Mouse (Mus musculus): ENCODE results near the gene Clec12b. TPM values are rescaled to one million over a fixed set of nuclear protein-coding genes. Genes with fewer than 3 reads are reported as not detected.
"Not testable (repeated sequence)": the region's sequence is repeated elsewhere in the genome, so short reads cannot be mapped to it uniquely, and the experiment has no call there.

Clec12b gene
- polyA plus RNA-seq, 1 experiment from 2014 or later = 0.37 TPM

DNA sequence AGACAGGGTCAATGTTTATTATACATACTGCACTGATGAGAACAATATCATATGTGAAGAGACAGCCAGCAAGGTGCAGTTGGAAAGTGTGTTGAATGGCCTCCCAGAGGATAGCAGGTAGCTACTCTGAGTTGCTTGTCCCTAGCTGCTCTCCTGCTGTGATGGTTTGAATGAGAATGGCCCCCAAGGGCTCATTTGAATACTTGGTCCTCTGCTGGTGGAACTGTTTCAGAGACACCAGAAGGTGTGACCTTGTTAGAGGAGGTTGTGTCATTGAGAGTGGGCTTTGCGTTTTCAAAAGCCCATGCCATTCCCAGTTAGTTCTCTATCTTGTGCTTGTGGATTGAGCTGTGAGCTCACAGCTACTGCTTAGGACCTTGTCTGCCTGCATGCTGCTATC is 21.7 kb downstream of the Clec12b start:
- H3K27ac ChIP-seq = no peak overlapping the region
- no peak for ATAC-seq (replicated peaks)
- H3K27me3 ChIP-seq (replicated peaks) = no peaks in the 10 kb centered on the region
- no peak overlapping the region for H3K9ac ChIP-seq
- H3K9me3 ChIP-seq = no peaks in the 10 kb centered on the region
- H3K36me3 ChIP-seq (replicated peaks) = no peaks in the 10 kb centered on the region
- H3K4me3 ChIP-seq = no peak overlapping the region
- H3K4me1 ChIP-seq = no peaks in the 10 kb centered on the region
- 48% methylated on average over 1 of the region's 1 CpGs for WGBS
- H3K4me2 ChIP-seq = no peak overlapping the region

DNA sequence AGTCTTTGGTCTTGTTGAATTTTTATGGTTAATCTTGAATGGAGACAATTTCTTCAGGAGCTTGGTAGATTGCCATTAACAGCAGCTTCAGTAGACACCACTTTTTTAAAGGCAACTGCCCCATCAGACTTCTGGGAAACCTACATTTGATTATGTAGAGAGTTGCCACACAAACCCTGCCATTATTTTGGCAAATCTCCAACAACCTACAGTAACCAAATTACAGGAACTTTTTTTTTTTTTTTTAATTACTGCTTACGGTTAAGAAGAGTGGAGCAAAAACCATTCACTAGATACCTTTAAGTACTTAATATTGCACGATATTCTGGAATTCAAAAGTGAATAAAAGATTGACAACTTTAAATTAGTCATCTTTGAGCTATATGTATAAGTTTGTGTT is 26.2 kb downstream of the Clec12b start:
- WGBS = 91% methylated on average over 2 of the region's 2 CpGs
- no peak overlapping the region for H3K9ac ChIP-seq
- H3K4me2 ChIP-seq = no peak overlapping the region
- no peak overlapping the region for H3K27ac ChIP-seq
- H3K9me3 ChIP-seq = no peaks in the 10 kb centered on the region
- ATAC-seq (replicated peaks) = no peak
- H3K4me1 ChIP-seq = no peaks in the 10 kb centered on the region
- no peak overlapping the region for H3K4me3 ChIP-seq
- H3K27me3 ChIP-seq (replicated peaks) = no peaks in the 10 kb centered on the region
- no peaks in the 10 kb centered on the region for H3K36me3 ChIP-seq (replicated peaks)

DNA sequence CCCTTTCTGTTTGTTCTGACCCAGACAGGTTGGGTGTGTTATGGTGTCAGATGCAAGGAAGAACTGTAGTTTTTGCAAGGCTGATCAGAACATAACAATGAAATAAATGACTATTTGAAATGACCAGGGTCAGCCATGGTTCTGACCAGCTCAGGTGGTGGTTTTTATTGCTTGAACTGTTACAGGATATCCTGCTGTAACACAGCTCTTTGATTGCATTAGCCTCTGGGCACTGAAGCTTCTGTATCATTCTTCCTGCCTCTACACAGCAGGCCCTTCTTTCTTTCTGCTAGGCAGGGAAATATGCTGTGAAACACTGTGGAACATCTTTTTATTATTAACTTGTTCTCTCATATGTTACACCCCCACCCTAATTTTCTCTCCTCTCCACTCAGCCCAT is 29.2 kb downstream of the Clec12b start:
- H3K27me3 ChIP-seq (replicated peaks) = no peaks in the 10 kb centered on the region
- no peaks in the 10 kb centered on the region for H3K4me1 ChIP-seq
- H3K4me2 ChIP-seq = no peak overlapping the region
- ATAC-seq (replicated peaks) = no peak
- H3K4me3 ChIP-seq = no peak overlapping the region
- no peaks in the 10 kb centered on the region for H3K9me3 ChIP-seq
- no peaks in the 10 kb centered on the region for H3K36me3 ChIP-seq (replicated peaks)
- H3K9ac ChIP-seq = no peak overlapping the region
- H3K27ac ChIP-seq = no peak overlapping the region

- no peaks in the 10 kb centered on the region for H3K27me3 ChIP-seq (replicated peaks)
- H3K4me1 ChIP-seq = no peaks in the 10 kb centered on the region
- H3K9ac ChIP-seq = no peak overlapping the region
- H3K4me3 ChIP-seq = no peak overlapping the region
- no peak for ATAC-seq (replicated peaks)
- H3K36me3 ChIP-seq (replicated peaks) = no peaks in the 10 kb centered on the region
- 98% methylated on average over 2 of the region's 2 CpGs for WGBS
- H3K4me2 ChIP-seq = no peak overlapping the region
- H3K9me3 ChIP-seq = no peaks in the 10 kb centered on the region
- H3K27ac ChIP-seq = no peak overlapping the region
These were observed 29.9 kb downstream of the Clec12b start for GRCm38 (mm10) chr6:129355774-129356173.

GRCm38 (mm10) chr6:129351091-129351490 is 34.6 kb downstream of the Clec12b start:
- Histone ChIP-seq H3K9me3 (0 out of 2 replicates have a peak, but pooled peaks cover 3% of the 10 kb centered on the region), H3K27me3 (replicated peaks) (no peaks in the 10 kb centered on the region), H3K4me2 (no peak overlapping the region), H3K4me1 (no peaks in the 10 kb centered on the region), H3K27ac (no peak overlapping the region), H3K4me3 (no peak overlapping the region), H3K9ac (no peak overlapping the region), H3K36me3 (replicated peaks) (no peaks in the 10 kb centered on the region)
- no peak for ATAC-seq (replicated peaks)
- 95% methylated on average over 3 of the region's 3 CpGs for WGBS

DNA sequence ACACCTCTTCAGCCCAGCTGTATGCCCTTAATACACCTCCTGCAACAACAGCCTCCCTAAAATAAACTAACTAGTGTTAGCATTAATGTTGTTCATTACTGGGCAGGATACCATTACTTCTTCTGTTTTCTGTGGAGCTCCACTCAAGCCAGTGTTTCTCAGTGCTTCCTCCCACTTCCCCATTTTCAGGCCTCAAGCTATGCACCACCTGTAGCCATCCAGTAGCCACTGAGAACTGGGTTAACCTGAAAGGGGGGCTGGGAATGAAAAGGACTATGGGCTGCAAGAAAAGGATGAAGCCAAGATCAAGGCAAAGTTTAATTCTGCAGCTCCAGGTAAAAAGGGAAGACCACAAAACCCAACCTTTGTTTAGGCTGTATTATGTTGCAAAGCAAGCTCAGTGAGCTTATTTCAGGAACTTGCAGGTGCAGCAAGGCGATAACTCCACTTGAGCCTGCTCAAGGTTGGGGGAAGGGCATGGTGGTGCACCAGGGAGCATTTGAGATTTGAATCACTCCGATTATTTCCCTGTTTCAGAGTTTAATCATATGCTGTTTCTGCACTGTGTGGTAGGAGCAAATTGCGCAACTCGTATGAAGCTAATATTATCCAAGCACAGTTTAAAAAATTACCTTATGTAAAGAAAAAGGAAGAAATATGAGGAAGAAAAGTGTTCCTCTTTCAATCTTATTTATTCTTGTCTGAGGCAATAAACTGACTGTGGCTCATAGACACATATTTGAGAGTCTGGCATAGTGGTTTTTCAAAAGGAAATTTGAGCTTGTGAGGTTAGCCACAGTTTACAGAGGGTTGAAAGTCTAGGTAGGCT is 35.9 kb downstream of the Clec12b start:
- no peaks in the 10 kb centered on the region for H3K4me1 ChIP-seq
- H3K9ac ChIP-seq = no peak overlapping the region
- H3K4me3 ChIP-seq = no peak overlapping the region
- H3K27ac ChIP-seq = no peak overlapping the region
- 61% methylated on average over 4 of the region's 4 CpGs for WGBS
- H3K27me3 ChIP-seq (replicated peaks) = no peaks in the 10 kb centered on the region
- ATAC-seq (replicated peaks) = no peak
- H3K4me2 ChIP-seq = no peak overlapping the region
- H3K36me3 ChIP-seq (replicated peaks) = no peaks in the 10 kb centered on the region
- 0 out of 2 replicates have a peak, but pooled peaks cover 3% of the 10 kb centered on the region for H3K9me3 ChIP-seq

DNA sequence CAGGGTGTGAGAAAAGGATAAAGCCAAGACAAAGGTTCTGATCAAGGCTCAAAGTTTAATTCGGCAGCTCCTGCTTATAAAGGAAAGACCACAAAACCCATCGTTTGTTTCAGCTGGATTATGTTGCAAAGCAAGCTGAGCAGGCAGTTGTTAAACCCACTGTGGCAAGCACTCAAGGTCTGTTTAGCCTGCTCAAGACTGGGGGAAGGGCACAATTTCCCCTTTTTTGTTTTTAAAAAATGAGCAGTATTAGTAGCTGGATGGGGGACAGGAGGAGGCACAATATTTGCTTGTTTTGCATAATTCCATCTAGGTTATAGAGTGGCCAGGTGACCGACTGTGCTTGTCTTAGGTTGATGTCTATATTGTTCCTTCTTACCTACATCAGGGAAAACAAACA is 41.3 kb downstream of the Clec12b start:
- no peak overlapping the region for H3K4me3 ChIP-seq
- H3K36me3 ChIP-seq (replicated peaks) = no peaks in the 10 kb centered on the region
- ATAC-seq (replicated peaks) = no peak
- no peaks in the 10 kb centered on the region for H3K4me1 ChIP-seq
- 78% methylated on average over 3 of the region's 3 CpGs for WGBS
- H3K27ac ChIP-seq = no peak overlapping the region
- no peaks in the 10 kb centered on the region for H3K27me3 ChIP-seq (replicated peaks)
- H3K9ac ChIP-seq = no peak overlapping the region
- no peak overlapping the region for H3K4me2 ChIP-seq
- H3K9me3 ChIP-seq = 0 out of 2 replicates have a peak, but pooled peaks cover 3% of the 10 kb centered on the region

DNA sequence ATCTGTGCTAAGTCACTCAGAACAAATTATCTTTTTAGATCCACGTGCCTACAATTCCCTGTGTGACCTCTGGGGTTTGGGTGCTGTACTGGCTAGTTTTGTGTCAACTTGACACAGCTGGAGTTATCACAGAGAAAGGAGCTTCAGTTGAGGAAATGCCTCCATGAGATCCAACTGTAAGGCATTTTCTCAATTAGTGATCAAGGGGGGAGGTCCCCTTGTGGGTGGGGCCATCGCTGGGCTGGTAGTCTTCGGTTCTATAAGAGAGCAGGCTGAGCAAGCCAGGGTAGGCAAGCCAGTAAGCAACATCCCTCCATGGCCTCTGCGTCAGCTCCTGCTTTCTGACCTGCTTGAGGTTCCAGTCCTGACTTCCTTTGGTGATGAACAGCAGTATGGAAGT is 43.3 kb downstream of the Clec12b start, which contains the start of gene Clec12a:
Gene Clec12a, plus strand, starts transcription at position 301 of the 400 bp plus-strand sequence.
- ATAC-seq (replicated peaks); H3K4me3 ChIP-seq; H3K9me3 ChIP-seq; H3K27ac ChIP-seq; H3K27me3 ChIP-seq (replicated peaks); H3K4me1 ChIP-seq; H3K36me3 ChIP-seq (replicated peaks); H3K9ac ChIP-seq; H3K4me2 ChIP-seq: not testable (repeated sequence)
- WGBS = 82% methylated on average over 4 of the region's 4 CpGs

DNA sequence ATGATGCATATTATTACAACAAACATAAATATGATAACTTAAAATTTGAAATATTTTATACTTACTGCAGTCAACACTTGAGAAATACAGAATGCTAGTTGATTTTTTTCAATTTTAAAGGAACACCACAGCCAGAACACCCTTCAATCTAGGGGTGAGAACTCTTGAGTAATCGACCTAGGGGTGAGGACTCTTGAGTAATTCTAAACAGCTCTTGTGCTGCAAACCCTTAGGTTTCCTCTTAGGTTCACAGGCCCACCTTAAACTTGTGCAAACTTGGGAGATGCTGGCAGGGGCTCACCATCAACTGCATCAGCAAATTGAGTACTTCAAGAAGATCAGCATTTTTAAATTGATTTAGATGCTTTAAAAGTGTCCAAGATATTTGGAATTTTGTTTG is 47.9 kb downstream of the Clec12b start:
- Histone ChIP-seq H3K9me3 (no peaks in the 10 kb centered on the region), H3K36me3 (replicated peaks) (no peaks in the 10 kb centered on the region), H3K4me3 (no peak overlapping the region), H3K9ac (no peak overlapping the region), H3K4me2 (no peak overlapping the region), H3K27ac (no peak overlapping the region), H3K4me1 (peaks cover 2% of the 10 kb centered on the region; the same call in 1 of the 2 replicates), H3K27me3 (replicated peaks) (no peaks in the 10 kb centered on the region)
- no peak for ATAC-seq (replicated peaks)
- WGBS = 82% methylated on average over 1 of the region's 1 CpGs

- Histone ChIP-seq H3K4me2 (peak overlapping the region; percentile 36), H3K27ac (no peak overlapping the region), H3K9ac (no peak overlapping the region), H3K36me3 (replicated peaks) (no peaks in the 10 kb centered on the region), H3K4me1 (peaks cover 2% of the 10 kb centered on the region; the same call in 1 of the 2 replicates), H3K9me3 (no peaks in the 10 kb centered on the region), H3K4me3 (no peak overlapping the region), H3K27me3 (replicated peaks) (no peaks in the 10 kb centered on the region)
- WGBS = 21% methylated on average over 11 of the region's 11 CpGs
- ATAC-seq (replicated peaks) = peak; percentile 95
These were observed 52.0 kb downstream of the Clec12b start for GRCm38 (mm10) chr6:129333674-129334078.

DNA sequence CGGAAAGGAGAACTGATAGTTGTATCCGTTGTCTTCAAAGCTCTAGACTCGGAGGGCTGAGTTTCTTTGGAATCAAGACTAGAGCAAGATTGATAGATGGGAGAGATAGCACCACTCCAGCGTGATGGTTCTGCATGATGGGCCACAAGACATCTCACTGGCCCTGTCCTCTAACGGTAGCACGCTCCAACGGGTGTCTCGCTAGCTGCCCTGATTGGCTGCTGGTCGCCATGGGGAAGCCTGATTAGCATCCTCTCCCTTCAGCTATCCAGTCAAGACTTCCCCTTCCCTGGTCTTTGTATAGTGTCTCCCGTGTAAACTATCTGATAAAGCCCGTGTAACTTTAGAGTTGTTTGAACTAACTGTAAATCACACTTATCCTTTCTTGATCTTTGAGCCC is 54.1 kb downstream of the Clec12b start, which contains the start of gene 4922502D21Rik:
Gene 4922502D21Rik, minus strand, starts transcription at position 187 of the 400 bp plus-strand sequence.
- Histone ChIP-seq H3K9me3 (no peaks in the 10 kb centered on the region), H3K27ac (no peak within 1 kb of the TSS), H3K27me3 (replicated peaks) (no peaks in the 10 kb centered on the region), H3K36me3 (replicated peaks) (no peaks in the 10 kb centered on the region), H3K9ac (no peak within 1 kb of the TSS), H3K4me1 (peaks cover 2% of the 10 kb centered on the region; the same call in 1 of the 2 replicates), H3K4me3 (no peak within 1 kb of the TSS), H3K4me2 (no peak within 1 kb of the TSS)
- no peak for ATAC-seq (replicated peaks)
- WGBS = 47% methylated on average over 11 of the region's 11 CpGs

- no peaks in the 10 kb centered on the region for H3K27me3 ChIP-seq (replicated peaks)
- H3K4me3 ChIP-seq = no peak overlapping the region
- no peak for ATAC-seq (replicated peaks)
- H3K9ac ChIP-seq = no peak overlapping the region
- no peaks in the 10 kb centered on the region for H3K36me3 ChIP-seq (replicated peaks)
- H3K4me2 ChIP-seq = no peak overlapping the region
- H3K27ac ChIP-seq = no peak overlapping the region
- no peaks in the 10 kb centered on the region for H3K9me3 ChIP-seq
- 76% methylated on average over 13 of the region's 13 CpGs for WGBS
- H3K4me1 ChIP-seq = no peaks in the 10 kb centered on the region
These were observed 59.0 kb downstream of the Clec12b start for GRCm38 (mm10) chr6:129326568-129327150.

- Histone ChIP-seq H3K27me3 (replicated peaks) (no peaks in the 10 kb centered on the region), H3K27ac (no peak overlapping the region), H3K36me3 (replicated peaks) (no peaks in the 10 kb centered on the region), H3K4me1 (no peaks in the 10 kb centered on the region), H3K9ac (no peak overlapping the region), H3K4me2 (no peak overlapping the region), H3K9me3 (no peaks in the 10 kb centered on the region), H3K4me3 (no peak overlapping the region)
- ATAC-seq (replicated peaks) = no peak
- 67% methylated on average over 1 of the region's 1 CpGs for WGBS
These were observed 59.7 kb downstream of the Clec12b start for GRCm38 (mm10) chr6:129326016-129326415.

All from midbrain, embryonic 15.5 days (tissue).